ENCODE assay signal across 27 mouse cellular contexts in genomic region chr11:38060105-38060504, GRCm38 (mm10).
DNase-seq lines count a peak whose midpoint lies in the region; ATAC-seq and TF ChIP-seq lines count a peak whose summit lies in the region.
"Had no signal": no experiment of that assay in that cellular context is flagged by ENCODE, and none has a peak within 500 bp of the region (broad histone marks: within the 10 kb centered on the region; RNA-seq: fewer than 3 reads in every experiment).

No protein-coding gene starts in this region.

- ATAC-seq in kidney, embryonic 16.5 days (ENCODE audit: low FRiP score, low TSS enrichment), result peak; percentile 59; the same call in 1 of the 2 replicates
- ATAC-seq in stomach, embryonic 14.5 days (ENCODE audit: insufficient number of reproducible peaks, insufficient read depth, low FRiP score, low read depth), result peak; percentile 46; the same call in 1 of the 2 replicates
- ATAC-seq in stomach, postnatal 0 days (ENCODE audit: low FRiP score, low TSS enrichment), result no peak
- ATAC-seq: forebrain, embryonic 14.5 days; intestine, embryonic 15.5 days; midbrain, embryonic 15.5 days had no signal

- no peak overlapping the region for H3K4me2 ChIP-seq in kidney, embryonic 16.5 days (replicated peaks; ENCODE audit: low read depth, low read length)
- H3K4me2 ChIP-seq in stomach, embryonic 14.5 days (replicated peaks; ENCODE audit: low read depth, low read length), result no peak overlapping the region
- H3K4me2 ChIP-seq in stomach, postnatal 0 days (replicated peaks; ENCODE audit: low read depth), result no peak overlapping the region
- H3K4me2 ChIP-seq: embryonic facial prominence, embryonic 15.5 days; hindbrain, embryonic 15.5 days; intestine, embryonic 15.5 days; limb, embryonic 15.5 days; midbrain, embryonic 15.5 days; neural tube, embryonic 13.5 days; stomach, embryonic 15.5 days had no signal

- H3K9ac ChIP-seq in kidney, embryonic 16.5 days (replicated peaks; ENCODE audit: low read length), result no peak overlapping the region
- no peak overlapping the region for H3K9ac ChIP-seq in stomach, embryonic 14.5 days (replicated peaks; ENCODE audit: low read depth, low read length)
- H3K9ac ChIP-seq in stomach, postnatal 0 days (ENCODE audit: low read length), result no peak overlapping the region
- H3K9ac ChIP-seq: embryonic facial prominence, embryonic 15.5 days; hindbrain, embryonic 15.5 days; intestine, embryonic 15.5 days; limb, embryonic 15.5 days; liver, embryonic 14.5 days; midbrain, embryonic 15.5 days; neural tube, embryonic 13.5 days; stomach, embryonic 15.5 days had no signal

- H3K27ac ChIP-seq in kidney, embryonic 16.5 days (ENCODE audit: low read length), result no peak overlapping the region
- no peak overlapping the region for H3K27ac ChIP-seq in stomach, embryonic 14.5 days (ENCODE audit: low read length)
- no peak overlapping the region for H3K27ac ChIP-seq in stomach, postnatal 0 days (replicated peaks)
- H3K27ac ChIP-seq: embryonic facial prominence, embryonic 15.5 days; hindbrain, embryonic 15.5 days; intestine, embryonic 15.5 days; limb, embryonic 15.5 days; liver, embryonic 14.5 days; midbrain, embryonic 15.5 days; neural tube, embryonic 13.5 days; stomach, embryonic 15.5 days had no signal

- H3K36me3 ChIP-seq in kidney, embryonic 16.5 days (ENCODE audit: insufficient read depth, low read length), result no peaks in the 10 kb centered on the region
- H3K36me3 ChIP-seq in stomach, embryonic 14.5 days (ENCODE audit: control insufficient read depth, insufficient read depth, low read length), result no peaks in the 10 kb centered on the region
- no peaks in the 10 kb centered on the region for H3K36me3 ChIP-seq in stomach, postnatal 0 days (ENCODE audit: control insufficient read depth, insufficient read depth, low read length)
- H3K36me3 ChIP-seq: embryonic facial prominence, embryonic 15.5 days; hindbrain, embryonic 15.5 days; intestine, embryonic 15.5 days; limb, embryonic 15.5 days; midbrain, embryonic 15.5 days; neural tube, embryonic 13.5 days; stomach, embryonic 15.5 days had no signal

- DNase-seq in heart, adult 11 months, result peak; percentile 73
- no peak for DNase-seq in heart, adult 18-20 months
- DNase-seq in kidney, adult 18-20 months, result no peak
- no peak for DNase-seq in stomach, postnatal 0 days (ENCODE audit: low spot score)
- no peak for DNase-seq in adrenal gland, adult 18-20 months (ENCODE audit: low spot score in 2 of 2)
- DNase-seq: adrenal gland, adult 8-10 months; gastrocnemius, postnatal 10 days; heart, postnatal 36 days; kidney, postnatal 25 days; left cerebral cortex, postnatal 4 days; lung, postnatal 4 days; retina, postnatal 1 day; right cerebral cortex, postnatal 4 days; thymus, adult 18-20 months; thymus, postnatal 36 days had no signal

- no peaks in the 10 kb centered on the region for H3K4me1 ChIP-seq in kidney, embryonic 16.5 days (ENCODE audit: insufficient read depth, low read length)
- no peaks in the 10 kb centered on the region for H3K4me1 ChIP-seq in stomach, embryonic 14.5 days (ENCODE audit: control insufficient read depth, insufficient read depth, low read length)
- no peaks in the 10 kb centered on the region for H3K4me1 ChIP-seq in stomach, postnatal 0 days (replicated peaks; ENCODE audit: control insufficient read depth, insufficient read depth)
- H3K4me1 ChIP-seq: embryonic facial prominence, embryonic 15.5 days; hindbrain, embryonic 15.5 days; intestine, embryonic 15.5 days; limb, embryonic 15.5 days; midbrain, embryonic 15.5 days; neural tube, embryonic 13.5 days; stomach, embryonic 15.5 days had no signal

- WGBS in kidney, embryonic 16.5 days, result 31% methylated on average over 2 of the region's 2 CpGs
- 29% methylated on average over 2 of the region's 2 CpGs for WGBS in stomach, embryonic 14.5 days
- WGBS in stomach, postnatal 0 days, result 44% methylated on average over 2 of the region's 2 CpGs

- TF ChIP-seq CTCF in stomach, postnatal 0 days (IDR thresholded peaks at IDR 0.05; ENCODE audit: low read depth), result no peak

- TF ChIP-seq EP300 in stomach, postnatal 0 days (optimal IDR thresholded peaks at IDR 0.05), result no peak

- no peaks in the 10 kb centered on the region for H3K9me3 ChIP-seq in kidney, embryonic 16.5 days (ENCODE audit: low read length)
- no peaks in the 10 kb centered on the region for H3K9me3 ChIP-seq in stomach, embryonic 14.5 days (ENCODE audit: control insufficient read depth, low read depth, low read length)
- no peaks in the 10 kb centered on the region for H3K9me3 ChIP-seq in stomach, postnatal 0 days (ENCODE audit: control insufficient read depth, low read length)
- H3K9me3 ChIP-seq: embryonic facial prominence, embryonic 15.5 days; hindbrain, embryonic 15.5 days; intestine, embryonic 15.5 days; limb, embryonic 15.5 days; midbrain, embryonic 15.5 days; neural tube, embryonic 13.5 days; stomach, embryonic 15.5 days had no signal

- H3K4me3 ChIP-seq in kidney, embryonic 16.5 days (ENCODE audit: low read length), result no peak overlapping the region
- H3K4me3 ChIP-seq in stomach, embryonic 14.5 days (ENCODE audit: low read depth, low read length), result no peak overlapping the region
- no peak overlapping the region for H3K4me3 ChIP-seq in stomach, postnatal 0 days (ENCODE audit: low read depth, low read length)
- H3K4me3 ChIP-seq: embryonic facial prominence, embryonic 15.5 days; hindbrain, embryonic 15.5 days; intestine, embryonic 15.5 days; limb, embryonic 15.5 days; midbrain, embryonic 15.5 days; myocyte; neural tube, embryonic 13.5 days; stomach, embryonic 15.5 days had no signal

- H3K27me3 ChIP-seq in kidney, embryonic 16.5 days (ENCODE audit: insufficient read depth, low read length), result no peaks in the 10 kb centered on the region
- H3K27me3 ChIP-seq in stomach, embryonic 14.5 days (ENCODE audit: control insufficient read depth, insufficient read depth, low read length), result no peaks in the 10 kb centered on the region
- H3K27me3 ChIP-seq in stomach, postnatal 0 days (ENCODE audit: control insufficient read depth, insufficient read depth, low read length), result no peaks in the 10 kb centered on the region
- H3K27me3 ChIP-seq: embryonic facial prominence, embryonic 15.5 days; hindbrain, embryonic 15.5 days; intestine, embryonic 15.5 days; limb, embryonic 15.5 days; midbrain, embryonic 15.5 days; neural tube, embryonic 13.5 days; stomach, embryonic 15.5 days had no signal
